Mouse (Mus musculus) kidney, postnatal 10 days (tissue): ENCODE measurements at regions not wholly inside any gene's neighbourhood (a gene's known extent, or its start where the extent isn't known, plus 50 kb on each side); places are given as distances from the start of the nearest gene placed in this dataset.
"Not testable (repeated sequence)": the region's sequence is repeated elsewhere in the genome, so short reads cannot be mapped to it uniquely, and the experiment has no call there.

Experiments
- DNase-seq: peaks from one replicate; pipeline ENCODE4 v3.0.0; 2021; ENCODE audit warnings: mixed read lengths

GRCm38 (mm10) chr6:37618990-37619389, 89.0 kb downstream of the Akr1d1 start:
- no peak for DNase-seq

- peak; percentile 31 for DNase-seq
Observed at GRCm38 (mm10) chr6:37621364-37622029, 91.5 kb downstream of the Akr1d1 start.

DNA sequence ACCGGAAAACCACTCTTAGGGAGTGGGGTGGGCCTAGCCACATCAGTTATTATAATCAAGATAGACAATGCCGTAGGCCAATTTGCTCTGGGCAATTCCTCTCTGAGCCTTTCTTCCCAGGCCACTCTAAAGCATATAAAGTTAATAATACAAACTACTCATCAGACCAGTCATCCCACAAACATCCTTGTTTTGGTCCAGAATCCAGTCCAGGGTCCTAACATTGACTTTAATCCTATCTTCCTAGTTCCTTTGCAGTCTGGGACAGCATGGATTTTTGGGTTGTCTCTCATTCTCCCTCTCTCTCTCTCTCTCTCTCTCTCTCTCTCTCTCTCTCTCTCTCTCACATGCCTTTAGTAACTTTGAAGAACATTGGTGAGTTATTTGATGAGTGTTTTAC, 92.3 kb downstream of the Akr1d1 start:
- DNase-seq = no peak

DNA sequence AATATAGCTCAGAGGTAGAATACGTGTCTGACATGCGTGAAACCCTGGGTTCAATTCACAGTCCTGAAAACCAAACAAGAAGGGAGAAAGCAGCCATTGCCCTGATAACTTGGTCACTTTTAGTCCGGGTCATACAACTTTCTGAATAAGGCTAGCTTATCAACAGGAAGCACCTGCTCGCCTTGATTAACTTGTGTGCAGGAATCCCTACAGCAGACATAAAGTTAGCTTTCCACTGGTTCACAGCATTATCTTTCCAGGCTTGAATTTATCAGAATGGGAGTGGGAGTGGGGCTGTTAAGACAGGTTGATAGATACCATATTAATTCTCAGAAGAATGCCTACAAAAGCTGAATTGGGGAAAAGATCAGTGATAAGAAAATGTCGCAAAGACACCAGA, 97.2 kb downstream of the Akr1d1 start:
- peak; percentile 23 for DNase-seq

DNA sequence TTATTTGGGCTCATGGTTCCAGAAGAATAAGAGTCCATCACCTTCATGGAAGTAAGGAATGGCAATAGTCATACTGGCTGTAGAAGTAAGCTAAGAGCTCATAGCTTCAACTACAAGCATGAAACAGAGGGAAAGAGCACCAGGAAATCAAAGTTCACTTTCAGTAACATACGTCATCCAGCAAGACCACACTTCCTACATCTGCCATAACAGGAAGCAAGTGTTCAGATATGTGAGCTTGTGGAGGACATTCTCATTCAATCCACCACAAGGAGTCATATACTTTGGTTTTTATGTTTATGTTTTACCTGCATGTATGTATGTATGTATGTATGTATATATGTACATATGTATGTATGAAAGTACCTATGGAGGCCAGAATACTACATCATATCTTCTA, 104.0 kb downstream of the Akr1d1 start:
- DNase-seq = no peak

DNA sequence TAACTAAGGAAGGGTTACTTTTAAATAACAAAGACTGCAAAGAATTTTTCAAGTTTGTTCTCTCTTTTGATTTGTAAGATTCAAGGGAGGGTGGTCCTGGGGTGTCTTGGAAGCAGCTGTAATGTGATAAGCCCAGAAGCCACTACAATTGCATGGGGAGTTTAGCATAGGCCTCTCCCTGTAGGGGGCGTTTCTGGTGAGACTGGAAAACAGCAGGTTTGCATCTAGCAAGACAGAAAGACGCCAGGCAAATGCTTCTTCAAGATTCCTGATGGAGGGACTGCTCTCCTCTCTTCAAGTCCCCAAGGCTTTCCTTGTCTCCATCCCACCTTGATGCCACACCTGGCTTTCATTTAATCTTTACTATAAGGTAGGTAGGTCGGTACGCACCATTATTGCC, 112.1 kb downstream of the Akr1d1 start:
- no peak for DNase-seq

DNA sequence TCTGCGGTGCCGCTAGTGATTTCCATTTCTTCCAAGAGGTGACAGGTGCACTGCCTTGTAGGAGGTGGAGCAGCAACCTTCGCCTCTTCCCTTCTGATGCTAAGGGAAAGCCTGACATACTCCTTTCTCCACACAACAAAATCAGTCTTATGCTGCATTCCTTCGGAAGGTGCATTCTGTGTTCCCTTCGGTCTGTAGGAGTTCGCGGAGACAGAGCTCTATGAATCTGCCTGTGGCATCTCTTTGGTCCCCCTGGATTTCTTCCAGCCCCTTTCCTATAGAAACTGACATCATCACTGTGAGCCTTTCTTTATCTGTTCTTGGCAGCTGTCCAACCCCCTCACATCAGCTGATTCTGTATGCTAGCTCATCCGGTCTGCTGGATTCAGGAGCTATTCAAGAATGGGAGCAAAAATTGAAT, 112.7 kb downstream of the Akr1d1 start:
- peak; percentile 35 for DNase-seq

GRCm38 (mm10) chr6:37643176-37643575, 113.2 kb downstream of the Akr1d1 start:
- no peak for DNase-seq

- DNase-seq = no peak
Observed at GRCm38 (mm10) chr6:37643718-37644117, 113.7 kb downstream of the Akr1d1 start.

DNA sequence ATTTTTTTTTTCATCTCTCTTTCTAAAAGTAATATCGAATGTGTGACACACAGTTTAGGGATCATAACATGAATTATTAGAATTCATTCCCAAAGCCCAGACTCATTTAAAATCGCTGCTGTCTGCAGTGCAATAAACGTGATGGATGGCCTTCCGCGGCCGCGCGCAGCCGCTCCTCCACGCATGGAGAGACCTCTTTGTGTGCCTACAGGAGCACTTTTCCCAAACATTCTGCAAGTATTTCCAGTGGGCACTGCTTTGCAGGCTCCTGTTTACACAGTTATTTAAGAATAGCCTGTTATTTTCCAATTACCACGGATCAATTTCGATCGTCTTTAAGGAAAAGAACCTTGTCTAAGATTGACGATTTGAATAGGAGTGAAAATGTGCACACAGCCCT, 115.6 kb downstream of the Akr1d1 start:
- DNase-seq = peak; percentile 66

DNA sequence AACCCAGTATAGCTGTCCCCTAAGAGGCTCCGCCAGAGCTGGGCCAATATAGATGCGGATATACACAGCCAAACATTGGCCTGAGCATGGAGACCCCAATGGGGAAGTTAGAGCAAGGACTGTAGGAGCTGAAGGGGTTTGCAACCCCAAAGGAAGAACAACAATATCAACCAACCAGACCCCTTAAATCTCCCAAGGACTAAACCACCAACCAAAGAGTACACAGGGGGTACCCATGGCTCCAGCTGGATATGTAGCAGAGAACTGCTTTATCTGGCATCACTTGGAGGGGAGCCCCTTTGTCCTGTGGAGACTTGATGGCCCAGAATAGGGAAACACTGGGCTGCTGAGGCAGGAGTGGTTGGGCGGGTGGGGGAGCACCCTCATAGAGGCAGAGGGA, 127.3 kb downstream of the Akr1d1 start:
- DNase-seq = not testable (repeated sequence)

DNA sequence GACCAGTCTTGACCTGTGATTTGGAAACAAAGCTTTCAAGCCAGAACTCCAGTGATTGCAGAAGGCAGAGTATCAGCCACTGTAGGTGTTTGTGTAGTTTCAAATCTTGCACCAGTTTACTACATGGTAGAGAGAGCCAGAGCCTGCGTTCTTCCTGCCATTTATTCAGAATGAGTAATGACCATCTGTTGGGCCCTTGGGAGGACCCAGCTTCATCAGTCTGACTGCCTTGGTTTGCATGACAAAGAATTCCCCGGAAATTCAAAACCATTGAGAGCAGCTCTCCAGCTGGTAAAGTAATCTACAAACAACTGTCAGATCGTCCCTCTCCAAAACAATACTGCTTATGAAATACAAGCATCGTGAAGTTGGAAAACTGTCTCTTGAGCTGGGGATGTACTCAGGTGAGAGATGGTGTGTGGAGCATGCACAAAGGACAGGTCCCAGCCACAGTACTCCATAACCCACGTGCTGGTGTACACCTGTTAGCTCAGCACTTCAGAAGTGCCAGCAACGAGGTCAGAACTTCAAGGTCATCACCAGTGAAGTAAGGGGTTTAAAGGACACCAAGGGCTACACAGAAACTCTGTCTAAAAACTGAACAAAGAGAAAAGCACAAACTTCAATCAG, 128.2 kb downstream of the Akr1d1 start:
- DNase-seq = no peak

DNA sequence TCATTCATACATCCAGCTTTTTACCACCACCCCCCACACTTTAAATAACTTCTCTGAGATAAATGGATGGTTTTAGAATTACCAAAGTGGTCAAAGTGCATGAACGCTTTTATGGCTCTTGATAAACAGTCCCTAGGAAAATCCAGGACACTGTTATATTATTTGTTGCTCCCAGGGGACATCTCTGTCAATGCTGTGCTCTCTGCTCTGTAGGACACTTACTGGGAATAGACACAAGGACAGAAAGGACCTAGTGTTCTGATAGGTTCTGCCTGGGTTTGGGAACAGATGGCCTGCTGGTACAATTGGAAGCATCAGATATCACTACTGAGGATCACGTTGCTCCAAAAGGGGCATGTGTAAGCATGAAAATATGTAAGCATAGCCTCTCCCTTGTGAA, 132.8 kb downstream of the Akr1d1 start:
- no peak for DNase-seq

GRCm38 (mm10) chr6:37665576-37665975, 135.6 kb downstream of the Akr1d1 start:
- DNase-seq = peak; percentile 20

DNA sequence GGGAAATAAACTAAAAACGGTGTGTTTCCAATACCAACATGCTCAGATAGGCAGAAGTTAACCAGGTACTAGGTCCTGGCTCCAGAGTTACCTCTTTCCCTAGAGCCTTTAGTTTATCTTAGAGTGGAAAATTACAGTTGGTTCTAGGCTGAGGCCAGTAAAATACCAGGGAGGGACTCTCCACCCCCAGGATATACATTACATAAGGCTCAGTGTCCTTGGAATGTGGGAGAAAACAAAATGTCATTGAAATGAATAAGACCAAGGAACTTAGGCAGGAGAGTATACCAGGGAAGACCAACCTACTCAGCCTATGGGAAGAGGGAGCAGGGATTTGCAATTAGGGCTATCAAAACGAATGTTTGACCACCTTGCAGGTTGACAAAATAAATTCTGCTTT, 139.4 kb downstream of the Akr1d1 start:
- no peak for DNase-seq

DNA sequence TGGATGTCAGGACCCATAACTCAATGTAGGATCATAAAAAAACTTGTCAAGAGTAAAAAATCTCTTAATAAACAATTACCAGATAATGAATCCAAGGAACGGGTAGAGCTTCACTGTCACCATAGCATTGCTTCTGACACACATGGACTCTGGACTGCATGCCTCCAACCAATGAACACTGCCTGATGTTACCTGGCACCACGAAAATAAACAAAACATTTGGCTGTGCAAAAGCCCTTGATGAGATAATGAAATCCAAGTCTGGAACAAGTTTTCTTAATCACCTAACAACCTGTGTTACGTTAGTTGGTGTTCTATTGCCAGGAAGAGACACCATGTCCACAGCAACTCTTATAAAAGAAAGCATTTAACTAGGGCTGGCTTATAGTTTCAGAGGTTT, 140.7 kb downstream of the Akr1d1 start:
- no peak for DNase-seq

GRCm38 (mm10) chr6:37679871-37680270, 149.9 kb downstream of the Akr1d1 start:
- DNase-seq = no peak

- DNase-seq = not testable (repeated sequence)
Observed at GRCm38 (mm10) chr6:37681331-37681730, 151.4 kb downstream of the Akr1d1 start.

GRCm38 (mm10) chr6:37686094-37686493, 156.1 kb downstream of the Akr1d1 start:
- no peak for DNase-seq

DNA sequence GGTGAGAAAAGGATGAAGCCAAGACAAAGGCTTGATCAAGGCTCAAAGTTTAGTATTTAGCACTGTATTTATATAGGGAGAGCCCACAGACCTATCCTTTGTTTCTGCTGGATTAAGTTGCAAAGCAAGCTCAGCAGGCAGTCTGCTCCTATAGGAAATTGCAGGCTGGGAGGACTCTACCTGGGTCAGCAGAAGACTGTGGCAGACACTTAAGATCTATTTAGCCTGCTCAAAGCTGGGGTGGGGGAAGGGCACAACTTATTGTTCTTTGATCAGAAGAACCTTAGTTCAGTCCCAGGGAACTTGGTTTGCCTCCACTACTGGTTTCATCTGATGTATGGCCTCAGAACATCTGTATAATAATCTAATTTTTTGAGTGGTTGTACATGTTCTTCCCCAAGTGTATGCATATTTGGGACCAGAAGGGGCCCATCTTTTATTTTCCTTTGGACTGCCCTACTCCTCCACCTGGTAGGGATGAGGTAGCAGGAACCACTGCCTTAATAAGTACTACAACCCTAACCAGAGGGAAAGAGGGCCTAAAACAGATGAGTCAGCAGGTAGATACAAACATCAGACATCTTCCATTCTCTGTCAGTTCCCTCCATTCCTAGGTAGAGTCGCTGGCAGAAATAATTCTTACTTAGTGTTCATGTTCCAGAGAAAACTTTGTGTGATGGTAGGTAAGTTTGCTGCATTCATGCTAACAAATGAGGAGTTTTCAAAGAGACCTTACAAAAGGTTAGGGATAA, 159.1 kb downstream of the Akr1d1 start:
- no peak for DNase-seq

DNA sequence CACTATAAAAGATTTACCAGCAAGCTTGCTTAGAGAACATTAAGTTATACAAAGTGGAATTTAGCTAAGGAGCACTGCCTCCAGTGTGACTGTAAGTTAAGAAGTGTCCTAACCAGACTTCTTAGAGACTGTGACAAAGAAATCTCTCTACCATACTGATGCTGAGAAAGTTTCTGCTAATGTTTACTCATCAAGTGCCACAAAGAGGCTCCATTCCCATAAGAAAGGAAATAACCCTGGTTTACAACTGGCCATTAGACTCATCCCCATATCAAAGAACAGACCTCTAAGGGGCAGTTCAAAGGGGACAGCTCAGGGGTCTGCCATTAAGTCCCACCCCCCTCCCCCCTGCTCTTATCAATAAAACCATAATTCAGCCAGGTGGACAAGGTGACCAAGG, 159.7 kb downstream of the Akr1d1 start:
- DNase-seq = no peak

DNA sequence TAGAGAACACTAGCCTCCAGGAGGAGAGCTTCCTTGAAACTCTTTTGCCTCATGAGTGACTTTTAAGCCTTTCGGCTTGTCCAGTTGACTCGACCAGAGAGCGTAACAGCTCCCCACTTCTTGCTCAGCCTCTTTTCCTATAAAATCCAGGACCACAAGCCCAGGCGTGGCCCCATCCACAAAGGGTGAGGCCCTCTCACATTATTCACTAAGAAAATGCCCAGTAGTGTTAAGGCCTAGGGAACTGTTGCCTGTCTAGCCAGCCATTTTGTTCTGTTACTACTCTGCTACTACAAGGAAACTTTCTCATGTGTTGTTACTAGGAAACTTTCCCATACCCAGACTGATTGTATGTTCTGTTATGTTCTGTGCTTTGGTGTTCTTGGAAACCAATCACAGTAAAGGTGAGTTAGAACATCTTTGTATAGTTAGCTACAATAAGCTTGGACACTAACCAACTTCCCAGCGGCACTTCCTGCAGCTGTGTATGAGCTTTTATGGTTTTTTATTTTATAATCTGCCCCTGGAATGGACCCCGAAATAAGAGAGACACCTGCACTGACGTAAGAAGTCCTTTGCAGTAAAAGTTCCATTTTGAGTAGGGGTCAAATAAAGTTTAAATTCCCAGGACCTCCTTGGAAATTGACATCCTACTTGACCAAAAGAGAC, 162.1 kb downstream of the Akr1d1 start:
- DNase-seq = no peak

- DNase-seq = no peak
Observed at GRCm38 (mm10) chr6:37692758-37693157, 162.8 kb downstream of the Akr1d1 start.

DNA sequence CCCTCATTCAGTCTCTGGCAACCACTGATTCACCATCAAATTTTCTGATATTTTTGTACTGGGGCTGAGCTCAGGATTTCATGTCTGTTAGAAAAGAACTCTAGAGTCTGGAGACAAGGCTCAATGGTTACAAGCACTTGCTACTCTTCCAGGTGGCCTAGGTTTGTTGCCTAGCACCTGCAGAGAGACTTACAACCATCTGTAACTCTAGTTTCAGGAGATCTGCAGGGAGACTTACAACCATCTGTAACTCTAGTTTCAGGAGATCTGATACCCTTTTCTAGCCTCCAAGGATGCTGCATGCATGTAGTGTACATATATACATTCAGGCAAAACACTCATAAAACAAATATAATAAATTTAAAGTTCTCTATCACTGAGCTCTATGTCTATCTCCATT, 166.1 kb downstream of the Akr1d1 start:
- no peak for DNase-seq
